9 mouse cellular contexts compared by ENCODE assay signal in the genomic region with DNA sequence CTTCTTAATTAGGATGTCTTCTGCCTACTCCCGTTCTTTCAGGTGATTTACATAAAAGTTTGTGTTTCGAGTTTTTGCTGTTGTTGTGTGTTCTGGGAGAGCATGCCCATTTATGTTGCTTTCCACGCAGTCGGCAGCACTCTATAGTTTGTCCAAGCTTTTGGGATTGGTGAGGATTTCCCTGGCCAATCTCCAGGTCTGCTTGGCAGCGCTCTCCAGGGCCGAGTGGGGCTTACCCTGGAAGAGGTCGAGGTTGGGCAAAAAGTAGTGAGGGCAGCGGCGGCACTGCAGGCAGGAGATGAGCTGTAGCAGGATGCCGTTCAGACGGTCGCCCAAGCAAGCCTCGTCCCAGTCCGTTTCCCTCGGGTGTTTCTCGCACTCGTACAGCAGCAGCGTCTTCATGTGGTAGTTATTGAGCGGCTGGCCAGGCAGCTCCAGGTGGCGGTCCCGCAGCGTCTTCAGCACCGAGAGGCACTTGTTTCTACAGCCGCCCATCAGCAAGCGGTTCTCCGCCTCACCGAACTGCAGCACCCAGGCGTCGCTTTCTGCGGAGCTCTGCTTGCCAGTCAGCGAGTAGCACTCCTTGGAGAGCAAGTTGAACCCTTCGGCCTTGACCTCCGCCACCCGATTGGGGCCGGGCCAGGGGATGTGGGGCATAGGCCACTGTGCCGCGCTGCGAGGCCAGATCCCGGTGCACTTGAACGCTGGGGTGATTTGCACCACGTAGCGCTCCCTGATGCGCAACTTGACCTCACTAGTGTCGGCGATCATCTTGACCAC. TPM values are rescaled to one million over a fixed set of nuclear protein-coding genes. Genes with fewer than 3 reads are reported as not detected.
DNase-seq lines count a peak whose midpoint lies in the region; ATAC-seq and TF ChIP-seq lines count a peak whose summit lies in the region.
"Had no signal": no experiment of that assay in that cellular context is flagged by ENCODE, and none has a peak within 500 bp of the region (broad histone marks: within the 10 kb centered on the region; RNA-seq: fewer than 3 reads in every experiment).

No protein-coding gene starts in this region.

- DNase-seq in ovary, postnatal 36 days (ENCODE audit: low spot score) = peak; percentile 50
- no peak for DNase-seq in ovary, postnatal 14 days (ENCODE audit: low spot score)
- peak; percentile 74 for DNase-seq in embryonic facial prominence, embryonic 10.5 days (ENCODE audit: low spot score)
- peak; percentile 27 for DNase-seq in heart, adult 8-10 months (ENCODE audit: low spot score)
- peak; percentile 49 for DNase-seq in kidney, adult 18-20 months
- peak; percentile 80 for DNase-seq in liver, adult 2 months (ENCODE audit: extremely low read depth, low read depth, low spot score)
- no peak for DNase-seq in midbrain, postnatal 0 days (ENCODE audit: low spot score)

- peak overlapping the region; percentile 74 for H3K4me2 ChIP-seq in midbrain, postnatal 0 days (ENCODE audit: low read depth, low read length, poor library complexity, severe bottlenecking)
- peak overlapping the region; percentile 55 for H3K4me2 ChIP-seq in stomach, embryonic 15.5 days

- H3K9ac ChIP-seq in liver, adult 2 months (ENCODE audit: low read depth, low read length) = peak overlapping the region; percentile 23
- H3K9ac ChIP-seq in midbrain, postnatal 0 days (replicated peaks; ENCODE audit: low read length, poor library complexity, severe bottlenecking) = peak overlapping the region; percentile 77
- H3K9ac ChIP-seq in stomach, embryonic 15.5 days = no peak overlapping the region

- peaks cover 56% of the 10 kb centered on the region for H3K4me1 ChIP-seq in embryonic facial prominence, embryonic 10.5 days
- peaks cover 2% of the 10 kb centered on the region; the same call in 1 of the 2 replicates for H3K4me1 ChIP-seq in liver, adult 2 months (ENCODE audit: control insufficient read depth, insufficient read depth, low read length)
- no peaks in the 10 kb centered on the region for H3K4me1 ChIP-seq in midbrain, postnatal 0 days (ENCODE audit: insufficient read depth, low read length)
- H3K4me1 ChIP-seq in stomach, embryonic 15.5 days = peaks cover 13% of the 10 kb centered on the region

- H3K36me3 ChIP-seq in embryonic facial prominence, embryonic 10.5 days (replicated peaks) = peaks cover 7% of the 10 kb centered on the region; the same call in 1 of the 2 replicates
- H3K36me3 ChIP-seq in liver, adult 2 months (ENCODE audit: control insufficient read depth, insufficient read depth, low read length) = no peaks in the 10 kb centered on the region
- H3K36me3 ChIP-seq in midbrain, postnatal 0 days (ENCODE audit: insufficient read depth, low read length) = no peaks in the 10 kb centered on the region
- H3K36me3 ChIP-seq in stomach, embryonic 15.5 days = no peaks in the 10 kb centered on the region

- no peaks in the 10 kb centered on the region for H3K9me3 ChIP-seq in embryonic facial prominence, embryonic 10.5 days
- no peaks in the 10 kb centered on the region for H3K9me3 ChIP-seq in midbrain, postnatal 0 days (ENCODE audit: low read length)
- no peaks in the 10 kb centered on the region for H3K9me3 ChIP-seq in stomach, embryonic 15.5 days

- peak overlapping the region; percentile 83 for H3K4me3 ChIP-seq in embryonic facial prominence, embryonic 10.5 days
- H3K4me3 ChIP-seq in liver, adult 2 months (ENCODE audit: insufficient read depth, low read depth, low read length) = peak overlapping the region; percentile 77
- peak overlapping the region; percentile 55 for H3K4me3 ChIP-seq in midbrain, postnatal 0 days (ENCODE audit: low read depth, low read length)
- peak overlapping the region; percentile 39 for H3K4me3 ChIP-seq in stomach, embryonic 15.5 days (replicated peaks)

- peak; percentile 19; the same call in 1 of the 2 replicates for TF ChIP-seq CTCF in liver, adult 2 months (IDR thresholded peaks at IDR 0.05; ENCODE audit: low read depth, low read length)
- no peak for TF ChIP-seq CTCF in midbrain, postnatal 0 days (IDR thresholded peaks at IDR 0.05)

- no peaks in the 10 kb centered on the region for H3K79me2 ChIP-seq in liver, adult 2 months (ENCODE audit: control insufficient read depth, insufficient read depth, low read length)

- WGBS in embryonic facial prominence, embryonic 10.5 days = under 1% methylated on average over 45 of the region's 45 CpGs
- 1% methylated on average over 45 of the region's 45 CpGs for WGBS in liver, adult 2 months
- WGBS in midbrain, postnatal 0 days = under 1% methylated on average over 45 of the region's 45 CpGs
- 1% methylated on average over 45 of the region's 45 CpGs for WGBS in stomach, embryonic 15.5 days

- no peak for TF ChIP-seq POLR2A in liver, adult 2 months (IDR thresholded peaks at IDR 0.05; ENCODE audit: extremely low read depth, insufficient read depth, low read length)

- peak; percentile 22; the same call in 1 of the 2 replicates for ATAC-seq in midbrain, postnatal 0 days (ENCODE audit: low FRiP score)
- no peak for ATAC-seq in stomach, embryonic 15.5 days (ENCODE audit: insufficient read depth, low FRiP score, low read depth)

- peaks cover 83% of the 10 kb centered on the region for H3K27me3 ChIP-seq in embryonic facial prominence, embryonic 10.5 days (replicated peaks; ENCODE audit: low read depth, poor library complexity, severe bottlenecking)
- no peaks in the 10 kb centered on the region for H3K27me3 ChIP-seq in liver, adult 2 months (ENCODE audit: control insufficient read depth, insufficient read depth, low read length)
- 0 out of 2 replicates have a peak, but pooled peaks cover 3% of the 10 kb centered on the region for H3K27me3 ChIP-seq in midbrain, postnatal 0 days (ENCODE audit: insufficient read depth, low read length)
- peaks cover 33% of the 10 kb centered on the region for H3K27me3 ChIP-seq in stomach, embryonic 15.5 days (replicated peaks)

- peak overlapping the region; percentile 97 for H3K27ac ChIP-seq in embryonic facial prominence, embryonic 10.5 days (replicated peaks)
- peak overlapping the region; percentile 30 for H3K27ac ChIP-seq in liver, adult 2 months (replicated peaks; ENCODE audit: insufficient read depth, low read depth, low read length)
- H3K27ac ChIP-seq in midbrain, postnatal 0 days (ENCODE audit: low read depth, low read length) = peak overlapping the region; percentile 77
- H3K27ac ChIP-seq in stomach, embryonic 15.5 days = peak overlapping the region; percentile 49; the same call in 1 of the 2 replicates
- H3K27ac ChIP-seq: macrophage had no signal

RNA-seq across cellular contexts. Expression of a gene that starts 1.8 kb away (rescaled TPM):
- polyA plus RNA-seq in embryonic facial prominence, embryonic 10.5 days (2016; fragmentation: Nextera tagmentation; extraction: Ambion mirVana) = 116 and 134 TPM in 2 replicates
- total RNA-seq in heart, adult 8-10 months (2022) = under 1 TPM in 2 of 4 experiments, not detected in 2; 0.22 to 0.27 TPM
- total RNA-seq in liver, adult 2 months (2014; rRNA removed) = 0.07 TPM in 1 of 2 replicates, not detected in the other
- 0.11 and 0.28 TPM in 2 replicates for polyA plus RNA-seq in liver, adult 2 months (2012; rRNA removed)
- total RNA-seq in midbrain, postnatal 0 days (2014; rRNA removed) = 41.9 and 45.2 TPM in 2 replicates
- polyA plus RNA-seq in midbrain, postnatal 0 days (2015; fragmentation: Nextera tagmentation; extraction: Ambion mirVana) = 39.5 and 39.8 TPM in 2 replicates
- polyA plus RNA-seq in stomach, embryonic 15.5 days (2015; fragmentation: Nextera tagmentation; extraction: Ambion mirVana) = 28.7 and 31.8 TPM in 2 replicates
- polyA plus RNA-seq: macrophage had no signal

Comparison
In these comparisons a context has a peak if more than half of its experiments do, and no peak if none do; other contexts are left out.
1. DNase-seq: peak in ovary, postnatal 36 days (single experiment), embryonic facial prominence, embryonic 10.5 days (single experiment), heart, adult 8-10 months (single experiment), kidney, adult 18-20 months (single experiment) and liver, adult 2 months (single experiment); none in ovary, postnatal 14 days (single experiment) and midbrain, postnatal 0 days (single experiment).
2. H3K27ac ChIP-seq: peak in every context shown above with its lines; median percentile 97 in embryonic facial prominence, embryonic 10.5 days; 77 in midbrain, postnatal 0 days; 49 in stomach, embryonic 15.5 days; 30 in liver, adult 2 months.
3. RNA of a gene that starts 1.8 kb away (polyA plus RNA-seq): 116 to 134 TPM in embryonic facial prominence, embryonic 10.5 days, 39.5 to 39.8 TPM in midbrain, postnatal 0 days and 28.7 to 31.8 TPM in stomach, embryonic 15.5 days; 0.11 to 0.28 TPM in liver, adult 2 months; every median in the first group is over 10 times any median in the second.
4. Peak in every context shown above with its lines, with median percentiles within 50 percentile points of each other: H3K4me3 ChIP-seq.